Mouse (Mus musculus) myocyte (in vitro differentiated cells): ENCODE results near the gene BC016579.

Experiments used
- MAX ChIP-seq: IDR thresholded peaks from one replicate; pipeline ENCODE4 v1.6.1; 2011; ENCODE audit warnings: low read depth, mild to moderate bottlenecking, control low read depth
- MYOD1 ChIP-seq, 3 experiments: IDR thresholded peaks; one replicate each; pipeline ENCODE4 v1.6.1; 2011; ENCODE audit warnings: control low read depth in 2 of 3, low read depth in 2 of 3, mild to moderate bottlenecking in 2 of 3, moderate library complexity in 1 of 3; ENCODE audit not compliant: insufficient read length in 2 of 3, control insufficient read depth in 1 of 3
- POLR2A ChIP-seq: IDR thresholded peaks from one replicate; pipeline ENCODE4 v1.6.1; 2011; ENCODE audit warnings: low read depth, mild to moderate bottlenecking, control low read depth, moderate library complexity; ENCODE audit not compliant: insufficient read length
- POLR2AphosphoS2 ChIP-seq: IDR thresholded peaks from one replicate; pipeline ENCODE4 v1.6.1; 2011; ENCODE audit warnings: low read depth, control low read depth; ENCODE audit not compliant: insufficient read length
- USF1 ChIP-seq: IDR thresholded peaks from one replicate; pipeline ENCODE4 v1.6.1; 2011; ENCODE audit warnings: low read depth, mild to moderate bottlenecking, control low read depth, moderate library complexity

DNA sequence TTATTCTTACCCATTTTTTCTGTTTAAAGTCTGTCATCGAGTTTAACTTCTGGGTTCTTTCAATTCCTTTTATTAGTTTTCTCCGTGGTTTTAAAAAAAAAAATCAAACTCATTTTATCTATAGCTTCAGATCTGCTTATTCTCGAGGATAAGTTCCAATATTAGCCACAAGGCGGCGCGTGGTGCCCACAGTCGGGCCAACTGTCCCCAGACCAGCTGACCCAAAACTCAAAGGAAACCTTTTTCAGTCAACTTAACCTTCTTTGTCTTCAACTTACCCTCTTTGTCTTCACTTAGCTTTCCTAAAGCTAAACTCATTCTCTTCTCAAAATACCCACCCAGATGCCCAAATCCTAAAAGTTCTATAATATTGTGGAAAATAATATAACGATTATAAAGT, 30.9 kb upstream of the BC016579 start:
- TF ChIP-seq POLR2A = no peak
- TF ChIP-seq MYOD1 (IDR thresholded peaks at IDR 0.05; ENCODE audit: control insufficient read depth in 1 of 3, insufficient read length in 2 of 3, low read depth in 2 of 3) = no peak
- TF ChIP-seq MAX = no peak
- TF ChIP-seq POLR2AphosphoS2 = no peak
- TF ChIP-seq USF1 = peak; percentile 20
